Mouse (Mus musculus) ES-Bruce4 (cell line): ENCODE measurements at regions not wholly inside any gene's neighbourhood (a gene's known extent, or its start where the extent isn't known, plus 50 kb on each side); places are given as distances from the start of the nearest gene placed in this dataset.

Source experiments
- H3K27ac ChIP-seq: 2 replicates; pipeline ENCODE4 v1.5.1; 2012; ENCODE audit warnings: low read length, inconsistent platforms; ENCODE audit not compliant: insufficient read depth
- H3K27me3 ChIP-seq: 2 replicates; pipeline ENCODE4 v1.6.1; 2012; ENCODE audit warnings: mild to moderate bottlenecking, low read length, inconsistent platforms; ENCODE audit not compliant: control insufficient read depth, poor library complexity, insufficient read depth, severe bottlenecking
- H3K36me3 ChIP-seq: 2 replicates; pipeline ENCODE4 v1.6.1; 2012; ENCODE audit warnings: inconsistent platforms, mild to moderate bottlenecking, low read length, moderate library complexity; ENCODE audit not compliant: control insufficient read depth, poor library complexity, insufficient read depth, severe bottlenecking
- H3K4me1 ChIP-seq: one replicate; pipeline ENCODE4 v1.8.1; 2011; ENCODE audit warnings: low read length; ENCODE audit not compliant: control insufficient read depth, insufficient read depth
- H3K4me3 ChIP-seq: 2 replicates; pipeline ENCODE4 v1.5.1; 2011; ENCODE audit warnings: low read depth, mild to moderate bottlenecking, low read length
- H3K9ac ChIP-seq: 2 replicates; pipeline ENCODE4 v1.6.1; 2012; ENCODE audit warnings: low read depth, mild to moderate bottlenecking, inconsistent platforms; ENCODE audit not compliant: poor library complexity, severe bottlenecking
- H3K9me3 ChIP-seq: replicated peaks from 2 replicates; pipeline ENCODE4 v1.6.1; 2012; ENCODE audit warnings: mild to moderate bottlenecking, low read length, inconsistent platforms; ENCODE audit not compliant: control insufficient read depth, poor library complexity, insufficient read depth, severe bottlenecking
- CTCF ChIP-seq: IDR thresholded peaks from one replicate; pipeline ENCODE4 v1.8.1; 2011; ENCODE audit warnings: low read depth, low read length
- EP300 ChIP-seq: IDR thresholded peaks from 2 replicates; pipeline ENCODE4 v1.6.1; 2011; ENCODE audit warnings: low read depth, low read length; ENCODE audit not compliant: insufficient read depth
- POLR2A ChIP-seq: IDR thresholded peaks from one replicate; pipeline ENCODE4 v1.8.1; 2011; ENCODE audit warnings: low read length; ENCODE audit not compliant: insufficient read depth

DNA sequence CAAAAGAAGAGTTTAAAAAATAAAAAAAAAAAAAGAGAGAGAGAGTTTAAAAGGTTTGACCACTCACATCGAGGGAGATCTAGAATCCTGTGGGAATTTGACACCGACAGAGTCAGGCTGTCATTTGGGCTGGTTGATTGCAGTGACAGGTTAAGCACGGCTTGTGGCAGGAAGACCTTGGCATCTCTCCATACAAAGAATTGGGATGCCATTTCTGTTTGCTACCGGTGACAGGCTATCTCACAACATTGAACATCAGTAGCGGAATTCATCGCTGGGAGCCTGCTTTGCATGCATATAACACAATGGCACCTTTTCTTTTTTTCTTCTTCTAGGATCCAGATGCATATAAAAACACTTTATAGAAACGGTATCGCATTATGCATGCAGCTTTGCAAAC, 53.7 kb upstream of the Gm26657 start:
- no peak overlapping the region for H3K27ac ChIP-seq
- H3K4me3 ChIP-seq, result no peak overlapping the region
- TF ChIP-seq EP300 (no peak), POLR2A (no peak), CTCF (no peak)
- H3K9ac ChIP-seq, result no peak overlapping the region
- H3K9me3 ChIP-seq, result no peaks in the 10 kb centered on the region
- no peaks in the 10 kb centered on the region for H3K36me3 ChIP-seq
- no peaks in the 10 kb centered on the region for H3K27me3 ChIP-seq
- no peaks in the 10 kb centered on the region for H3K4me1 ChIP-seq

DNA sequence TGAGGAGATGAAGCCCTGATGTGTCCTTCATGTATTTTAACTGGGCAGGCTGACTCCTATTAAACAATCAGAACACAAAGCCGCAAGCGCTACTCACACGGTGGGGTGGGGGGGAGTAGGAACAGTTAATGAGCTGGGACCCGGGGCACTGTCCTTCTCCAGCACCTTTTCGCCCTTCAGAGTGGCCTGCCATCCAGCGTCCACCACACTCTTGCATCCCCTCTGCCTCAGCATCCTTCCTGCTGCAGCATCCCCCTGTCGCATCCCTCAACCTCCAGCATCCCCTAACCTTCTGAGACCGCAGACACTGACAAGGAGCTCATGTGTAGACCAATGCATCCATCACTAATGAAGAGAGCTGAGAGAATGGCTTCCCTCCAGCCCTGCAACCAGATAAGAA, 54.2 kb upstream of the Gm26657 start:
- H3K36me3 ChIP-seq, result no peaks in the 10 kb centered on the region
- no peak overlapping the region for H3K27ac ChIP-seq
- H3K27me3 ChIP-seq, result no peaks in the 10 kb centered on the region
- no peaks in the 10 kb centered on the region for H3K4me1 ChIP-seq
- TF ChIP-seq POLR2A (no peak), CTCF (no peak), EP300 (no peak)
- no peaks in the 10 kb centered on the region for H3K9me3 ChIP-seq
- no peak overlapping the region for H3K9ac ChIP-seq
- H3K4me3 ChIP-seq, result no peak overlapping the region

DNA sequence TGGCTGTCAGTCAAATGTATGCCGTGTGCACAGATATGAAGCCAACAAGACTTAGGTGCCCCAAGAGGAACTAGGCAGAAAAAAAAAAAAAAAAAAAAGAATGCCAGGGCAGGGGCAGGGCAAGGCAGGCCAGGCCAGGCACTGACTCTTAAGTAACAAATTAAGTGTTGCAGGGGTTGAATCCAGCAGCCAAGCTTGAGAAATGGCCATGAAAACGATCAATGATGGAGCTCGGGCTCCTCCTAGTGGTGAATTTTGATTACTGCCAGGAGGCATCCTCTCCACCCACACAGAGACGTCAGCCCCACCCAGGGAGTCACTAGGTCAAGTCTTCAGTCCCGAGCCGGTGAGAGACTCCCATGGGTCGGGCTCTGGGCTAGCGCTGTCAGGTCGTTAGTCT, 54.7 kb upstream of the Gm26657 start:
- Histone ChIP-seq H3K27me3 (no peaks in the 10 kb centered on the region), H3K36me3 (no peaks in the 10 kb centered on the region), H3K4me1 (no peaks in the 10 kb centered on the region), H3K9ac (no peak overlapping the region), H3K9me3 (no peaks in the 10 kb centered on the region), H3K27ac (no peak overlapping the region), H3K4me3 (no peak overlapping the region)
- peak; percentile 72 for TF ChIP-seq CTCF
- TF ChIP-seq EP300, result no peak
- TF ChIP-seq POLR2A, result no peak

DNA sequence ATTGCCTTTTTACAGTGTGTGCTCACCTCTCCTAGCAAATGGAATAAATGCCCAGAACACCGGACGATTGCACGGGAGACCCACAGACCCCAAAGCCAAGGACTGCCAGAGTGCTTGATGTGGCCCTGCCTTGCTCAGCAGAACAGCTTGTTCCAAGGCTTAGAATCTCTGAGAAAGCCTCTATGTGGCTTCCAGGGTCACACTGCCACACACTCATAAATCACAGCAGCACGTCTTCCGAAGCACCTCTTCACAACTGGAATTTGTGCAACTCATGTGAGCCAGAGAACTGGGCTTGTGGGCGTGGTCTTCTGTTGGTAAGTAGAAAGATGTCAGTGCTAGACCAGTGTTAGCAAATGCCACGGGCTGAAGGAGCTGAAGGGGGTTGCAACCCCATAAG, 55.8 kb upstream of the Gm26657 start:
- no peak for TF ChIP-seq CTCF
- no peak for TF ChIP-seq EP300
- no peak for TF ChIP-seq POLR2A
- Histone ChIP-seq H3K27ac (no peak overlapping the region), H3K4me3 (no peak overlapping the region), H3K9me3 (no peaks in the 10 kb centered on the region), H3K4me1 (no peaks in the 10 kb centered on the region), H3K9ac (no peak overlapping the region), H3K36me3 (no peaks in the 10 kb centered on the region), H3K27me3 (no peaks in the 10 kb centered on the region)

DNA sequence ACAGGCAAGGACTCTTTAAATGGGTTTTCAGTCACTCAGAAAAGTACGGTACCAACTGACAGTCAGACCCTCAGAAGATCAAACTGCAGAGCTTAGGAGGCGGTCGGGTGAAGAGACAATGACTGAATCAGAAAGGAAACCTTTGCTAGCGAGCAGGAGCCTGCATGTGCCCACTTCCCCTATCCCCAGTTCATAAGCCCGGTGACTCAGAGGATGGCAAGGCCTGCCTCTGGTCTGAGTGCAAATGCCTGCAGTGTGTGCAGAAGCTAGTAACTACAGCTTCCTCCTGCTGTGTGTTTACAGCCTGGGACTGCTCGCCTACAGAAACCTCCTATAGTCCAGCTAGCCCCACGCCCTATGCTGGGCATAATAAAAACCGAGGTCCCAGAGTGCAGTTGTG, 58.7 kb upstream of the Gm26657 start:
- no peak overlapping the region for H3K4me3 ChIP-seq
- no peaks in the 10 kb centered on the region for H3K4me1 ChIP-seq
- no peaks in the 10 kb centered on the region for H3K27me3 ChIP-seq
- no peaks in the 10 kb centered on the region for H3K9me3 ChIP-seq
- no peak overlapping the region for H3K9ac ChIP-seq
- H3K27ac ChIP-seq, result no peak overlapping the region
- no peak for TF ChIP-seq POLR2A
- no peak for TF ChIP-seq CTCF
- TF ChIP-seq EP300, result no peak
- no peaks in the 10 kb centered on the region for H3K36me3 ChIP-seq

DNA sequence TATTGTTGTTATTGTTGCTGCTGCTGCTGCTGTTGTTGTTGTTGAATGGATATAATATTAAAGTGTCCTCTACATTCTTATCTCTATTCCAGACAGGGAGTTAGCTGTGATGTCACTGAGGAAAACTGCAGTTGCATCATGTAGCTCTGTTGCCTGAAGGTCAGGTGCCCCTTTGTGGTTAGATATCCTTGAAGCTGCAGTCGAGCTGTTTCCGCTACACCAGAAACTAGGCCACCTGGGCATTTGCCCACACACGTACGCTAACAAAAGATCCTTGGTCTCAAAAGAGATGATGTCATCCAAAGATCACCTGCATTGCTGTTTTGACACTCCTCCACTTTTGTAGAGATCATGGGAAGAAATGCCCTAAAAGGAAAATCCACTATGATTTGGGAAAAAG, 66.0 kb upstream of the Gm26657 start:
- Histone ChIP-seq H3K36me3 (no peaks in the 10 kb centered on the region), H3K4me3 (no peak overlapping the region), H3K4me1 (no peaks in the 10 kb centered on the region), H3K27ac (no peak overlapping the region), H3K27me3 (no peaks in the 10 kb centered on the region), H3K9me3 (no peaks in the 10 kb centered on the region; the same call in 1 of the 2 replicates), H3K9ac (no peak overlapping the region)
- TF ChIP-seq POLR2A (no peak), EP300 (no peak), CTCF (no peak)
